Mouse (Mus musculus) small intestine, adult 2 months (tissue): ENCODE results near the gene Fbxo17. TPM values are rescaled to one million over a fixed set of nuclear protein-coding genes. Genes with fewer than 3 reads are reported as not detected.

Experiments
- H3K27ac ChIP-seq: fragments of 200-500 bp; 2 replicates; pipeline ENCODE4 v1.5.1; 2012; ENCODE audit warnings: low read depth, low read length, control low read depth, inconsistent platforms; ENCODE audit not compliant: insufficient read depth
- H3K27me3 ChIP-seq: fragments of 200-500 bp; 2 replicates; pipeline ENCODE4 v1.6.1; 2012; ENCODE audit warnings: mild to moderate bottlenecking, moderate library complexity, low read length, inconsistent platforms; ENCODE audit not compliant: control insufficient read depth, insufficient read depth
- H3K36me3 ChIP-seq: fragments of 200-500 bp; 2 replicates; pipeline ENCODE4 v1.6.1; 2012; ENCODE audit warnings: mild to moderate bottlenecking, low read length, control low read depth, inconsistent platforms; ENCODE audit not compliant: control insufficient read depth, insufficient read depth
- H3K4me1 ChIP-seq: fragments of 200-500 bp; 2 replicates; pipeline ENCODE4 v1.6.1; 2012; ENCODE audit warnings: low read length, inconsistent platforms, mixed read lengths; ENCODE audit not compliant: control insufficient read depth, insufficient read depth, insufficient read length
- H3K4me3 ChIP-seq: fragments of 200-500 bp; 2 replicates; pipeline ENCODE4 v1.5.1; 2012; ENCODE audit warnings: low read depth, mild to moderate bottlenecking, control low read depth, inconsistent platforms, low read length, moderate library complexity
- CTCF ChIP-seq: fragments of 200-500 bp; IDR thresholded peaks from 2 replicates; pipeline ENCODE4 v1.5.1; 2012; ENCODE audit warnings: low read depth, mild to moderate bottlenecking, control low read depth, inconsistent platforms, low read length, moderate library complexity, mixed read lengths; ENCODE audit not compliant: insufficient replicate concordance, insufficient read length; ENCODE audit errors: extremely low read depth
- POLR2A ChIP-seq: fragments of 200-500 bp; IDR thresholded peaks from 2 replicates; pipeline ENCODE4 v1.6.1; 2012; ENCODE audit warnings: low read depth, mild to moderate bottlenecking, control low read depth, inconsistent platforms, low read length, moderate library complexity
- WGBS: fragments of 180-500 bp; shearing (Covaris S2); methylation state at CpG from one replicate; pipeline ENCODE4 v1.1.7; 2018; 5-methylcytosine and 5-hydroxymethylcytosine counted together
- polyA plus RNA-seq: library from polyadenylated mRNA; depleted of rRNA; stranded (reverse); fragments of >200 nt; gene quantifications from 2 replicates; pipeline ENCODE4 v1.2.3, GENCODE M21; 2012

The Fbxo17 gene
- polyA plus RNA-seq, 1 experiment: 2.0 TPM

GRCm38 (mm10) chr7:28732341-28733142 lies 15.9 kb downstream of the Fbxo17 start:
- H3K27me3 ChIP-seq: no peaks in the 10 kb centered on the region
- H3K4me3 ChIP-seq: peak overlapping the region; percentile 52
- no peak for TF ChIP-seq CTCF
- no peak for TF ChIP-seq POLR2A
- 7% methylated on average over 58 of the region's 58 CpGs for WGBS
- H3K27ac ChIP-seq: no peak overlapping the region
- no peaks in the 10 kb centered on the region for H3K36me3 ChIP-seq
- H3K4me1 ChIP-seq: peaks cover 8% of the 10 kb centered on the region

GRCm38 (mm10) chr7:28733211-28733610 lies 16.6 kb downstream of the Fbxo17 start:
- Histone ChIP-seq H3K36me3 (no peaks in the 10 kb centered on the region), H3K27me3 (no peaks in the 10 kb centered on the region), H3K4me1 (peaks cover 8% of the 10 kb centered on the region), H3K4me3 (peak overlapping the region; percentile 52), H3K27ac (no peak overlapping the region)
- no peak for TF ChIP-seq CTCF
- TF ChIP-seq POLR2A: 0 out of 2 replicates have a peak, but pooled peaks have one; percentile 17
- WGBS: 24% methylated on average over 11 of the region's 11 CpGs

GRCm38 (mm10) chr7:28735701-28736100 lies 19.1 kb downstream of the Fbxo17 start:
- H3K4me3 ChIP-seq: no peak overlapping the region
- no peaks in the 10 kb centered on the region for H3K27me3 ChIP-seq
- H3K27ac ChIP-seq: no peak overlapping the region
- no peaks in the 10 kb centered on the region for H3K36me3 ChIP-seq
- WGBS: 77% methylated on average over 6 of the region's 6 CpGs
- no peak for TF ChIP-seq CTCF
- no peak for TF ChIP-seq POLR2A
- peaks cover 8% of the 10 kb centered on the region for H3K4me1 ChIP-seq

- Histone ChIP-seq H3K27me3 (no peaks in the 10 kb centered on the region), H3K4me3 (no peak overlapping the region), H3K27ac (no peak overlapping the region), H3K36me3 (no peaks in the 10 kb centered on the region), H3K4me1 (peaks cover 3% of the 10 kb centered on the region; the same call in 1 of the 2 replicates)
- no peak for TF ChIP-seq POLR2A
- TF ChIP-seq CTCF: no peak
- WGBS: 91% methylated on average over 21 of the region's 21 CpGs
Observed at GRCm38 (mm10) chr7:28739829-28740228, 23.2 kb downstream of the Fbxo17 start.

- no peaks in the 10 kb centered on the region for H3K27me3 ChIP-seq
- WGBS: 15% methylated on average over 9 of the region's 9 CpGs
- H3K4me3 ChIP-seq: peak overlapping the region; percentile 74
- H3K27ac ChIP-seq: 0 out of 2 replicates have a peak overlapping the region, but pooled peaks have one; percentile 23
- 0 out of 2 replicates have a peak, but pooled peaks cover 2% of the 10 kb centered on the region for H3K36me3 ChIP-seq
- TF ChIP-seq CTCF (no peak), POLR2A (no peak)
- peaks cover 3% of the 10 kb centered on the region; the same call in 1 of the 2 replicates for H3K4me1 ChIP-seq
Observed at GRCm38 (mm10) chr7:28740949-28741348, 24.3 kb downstream of the Fbxo17 start.

- Histone ChIP-seq H3K27me3 (no peaks in the 10 kb centered on the region), H3K27ac (peak overlapping the region; percentile 23; the same call in 1 of the 2 replicates), H3K36me3 (0 out of 2 replicates have a peak, but pooled peaks cover 2% of the 10 kb centered on the region), H3K4me1 (peaks cover 3% of the 10 kb centered on the region; the same call in 1 of the 2 replicates), H3K4me3 (peak overlapping the region; percentile 74)
- TF ChIP-seq POLR2A (no peak), CTCF (no peak)
- 2% methylated on average over 13 of the region's 13 CpGs for WGBS
Observed at GRCm38 (mm10) chr7:28741368-28741708, 24.7 kb downstream of the Fbxo17 start.

- Histone ChIP-seq H3K4me3 (peak within 1 kb of the TSS; percentile 74), H3K4me1 (peaks cover 3% of the 10 kb centered on the region; the same call in 1 of the 2 replicates), H3K36me3 (0 out of 2 replicates have a peak, but pooled peaks cover 4% of the 10 kb centered on the region), H3K27ac (peak within 1 kb of the TSS; percentile 72), H3K27me3 (no peaks in the 10 kb centered on the region)
- under 1% methylated on average over 39 of the region's 39 CpGs for WGBS
- peak; percentile 85 for TF ChIP-seq CTCF
- TF ChIP-seq POLR2A: peak; percentile 53; the same call in 1 of the 2 replicates
Observed at GRCm38 (mm10) chr7:28741709-28742438, 25.3 kb downstream of the Fbxo17 start, which contains the start of the genes Mrps12 and Sars2. Gene Mrps12, minus strand, starts transcription at chr7:28741820. Gene Sars2, plus strand, starts transcription at chr7:28741992.
